Mouse (Mus musculus) forebrain, embryonic 14.5 days (tissue): ENCODE results near the gene Bhlha15. TPM values are rescaled to one million over a fixed set of nuclear protein-coding genes. Genes with fewer than 3 reads are reported as not detected.

Source experiments
- ATAC-seq: fragments of 200-750 bp; cut with Nextera tagmentation; 2 replicates; pipeline ENCODE4 v1.8.0; 2017; ENCODE audit warnings: mild to moderate bottlenecking, moderate library complexity
- DNase-seq: peaks from one replicate; pipeline ENCODE4 v3.0.0-alpha.2; 2015; ENCODE audit warnings: low spot score
- H3K27ac ChIP-seq: fragments of 300-500 bp; sonication (generic); 2 replicates; pipeline ENCODE4 v1.5.1; 2014; ENCODE audit warnings: low read depth, mild to moderate bottlenecking, control low read depth, low read length, moderate library complexity
- H3K27me3 ChIP-seq: fragments of 300-500 bp; sonication (generic); replicated peaks from 2 replicates; pipeline ENCODE4 v1.6.1; 2014; ENCODE audit warnings: low read length, control low read depth, mixed read lengths; ENCODE audit not compliant: control insufficient read depth, insufficient read depth
- H3K36me3 ChIP-seq: fragments of 300-500 bp; sonication (generic); 2 replicates; pipeline ENCODE4 v1.6.1; 2014; ENCODE audit warnings: low read length, control low read depth; ENCODE audit not compliant: control insufficient read depth, insufficient read depth
- H3K4me1 ChIP-seq: fragments of 300-500 bp; sonication (generic); 2 replicates; pipeline ENCODE4 v1.6.1; 2014; ENCODE audit warnings: antibody characterized with exemption, low read length, control low read depth; ENCODE audit not compliant: control insufficient read depth, insufficient read depth
- H3K4me2 ChIP-seq: fragments of 300-500 bp; sonication (generic); 2 replicates; pipeline ENCODE4 v1.6.1; 2014; ENCODE audit warnings: mild to moderate bottlenecking, control low read depth, low read length
- H3K4me3 ChIP-seq: fragments of 300-500 bp; sonication (generic); 2 replicates; pipeline ENCODE4 v1.5.1; 2014; ENCODE audit warnings: low read depth, low read length, control low read depth
- H3K9ac ChIP-seq: fragments of 300-500 bp; sonication (generic); 2 replicates; pipeline ENCODE4 v1.6.1; 2014; ENCODE audit warnings: mild to moderate bottlenecking, low read length, control low read depth, moderate library complexity
- H3K9me3 ChIP-seq: fragments of 300-500 bp; sonication (generic); replicated peaks from 2 replicates; pipeline ENCODE4 v1.6.1; 2016; ENCODE audit warnings: low read length, control low read depth, mixed read lengths; ENCODE audit not compliant: control insufficient read depth
- WGBS: fragments of 180-500 bp; shearing (Covaris S2); extraction: QIAGEN DNeasy Blood & Tissue Kit; methylation state at CpG from one replicate; pipeline ENCODE4 v1.1.7; 2014; 5-methylcytosine and 5-hydroxymethylcytosine counted together
- polyA plus RNA-seq: library from polyadenylated mRNA; unstranded; fragments of >200 nt; fragmentation: Nextera tagmentation; extraction: Ambion mirVana; gene quantifications from 2 replicates; pipeline ENCODE4 v1.2.1, GENCODE M21; 2014

The Bhlha15 gene
- polyA plus RNA-seq, 1 experiment from 2014 or later = 0.06 TPM

DNA sequence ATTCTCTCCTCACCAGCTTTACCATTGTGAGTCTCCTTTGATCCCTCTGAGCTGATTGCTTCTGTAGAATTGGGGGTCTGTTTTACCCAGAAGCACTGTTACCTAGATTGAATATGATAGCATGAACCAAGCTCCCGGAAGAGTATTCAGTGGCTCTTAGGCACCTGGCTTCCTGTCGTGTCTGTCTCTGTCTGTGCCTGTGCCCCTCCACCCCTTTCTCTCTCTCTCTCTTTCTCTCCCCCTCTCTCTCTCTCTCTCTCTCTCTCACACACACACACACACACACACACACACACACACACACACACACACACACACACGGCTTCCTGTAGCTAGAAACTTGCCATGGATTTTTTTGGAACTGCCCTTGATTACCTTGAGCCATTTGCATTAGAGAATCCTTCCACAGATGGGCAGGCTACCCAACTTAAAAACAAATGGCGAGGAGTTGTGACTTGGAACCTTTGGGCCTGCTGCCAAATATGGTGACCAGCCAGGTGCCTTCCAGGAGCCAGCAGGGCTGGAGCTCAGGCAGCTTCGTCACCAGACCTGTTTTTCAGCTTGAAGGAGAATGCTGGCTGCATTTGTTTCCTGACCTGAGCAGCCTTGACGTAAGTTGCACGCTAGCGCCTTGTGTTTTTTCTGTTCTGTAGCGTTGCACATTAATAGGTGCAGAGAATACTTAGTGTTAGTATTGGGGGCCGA, 27.1 kb upstream of the Bhlha15 start:
- Histone ChIP-seq H3K9me3 (no peaks in the 10 kb centered on the region), H3K36me3 (peaks cover 49% of the 10 kb centered on the region), H3K27me3 (no peaks in the 10 kb centered on the region), H3K4me2 (no peak overlapping the region), H3K9ac (no peak overlapping the region), H3K27ac (no peak overlapping the region), H3K4me3 (no peak overlapping the region), H3K4me1 (no peaks in the 10 kb centered on the region)
- no peak for ATAC-seq
- DNase-seq = no peak
- whole genome bisulfite sequencing = 74% methylated on average over 10 of the region's 10 CpGs

DNA sequence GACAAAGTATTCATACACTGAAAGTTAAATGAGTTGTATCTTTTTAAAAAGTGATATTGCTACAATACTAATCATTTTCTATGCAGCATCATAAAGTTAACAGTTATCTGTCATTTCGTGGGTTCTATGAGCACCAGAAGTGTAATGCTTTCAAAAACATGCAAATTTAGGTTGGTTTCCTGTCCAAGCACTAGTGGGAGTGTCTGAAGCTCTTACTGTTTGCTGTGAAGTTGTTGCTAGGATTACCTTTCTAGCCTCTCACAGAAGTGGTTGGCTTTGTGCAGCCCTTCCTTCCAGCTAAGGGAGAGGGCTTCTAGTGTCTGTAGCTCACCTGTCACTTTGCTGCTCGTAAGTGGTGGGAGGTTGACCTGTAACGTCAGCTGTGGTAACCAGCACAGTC, 24.3 kb upstream of the Bhlha15 start:
- no peak for DNase-seq
- Histone ChIP-seq H3K9me3 (no peaks in the 10 kb centered on the region), H3K36me3 (peaks cover 46% of the 10 kb centered on the region), H3K4me3 (no peak overlapping the region), H3K27ac (no peak overlapping the region), H3K4me2 (no peak overlapping the region), H3K27me3 (no peaks in the 10 kb centered on the region), H3K9ac (no peak overlapping the region), H3K4me1 (no peaks in the 10 kb centered on the region; the same call in 1 of the 2 replicates)
- 88% methylated on average over 3 of the region's 3 CpGs for whole genome bisulfite sequencing
- no peak for ATAC-seq

DNA sequence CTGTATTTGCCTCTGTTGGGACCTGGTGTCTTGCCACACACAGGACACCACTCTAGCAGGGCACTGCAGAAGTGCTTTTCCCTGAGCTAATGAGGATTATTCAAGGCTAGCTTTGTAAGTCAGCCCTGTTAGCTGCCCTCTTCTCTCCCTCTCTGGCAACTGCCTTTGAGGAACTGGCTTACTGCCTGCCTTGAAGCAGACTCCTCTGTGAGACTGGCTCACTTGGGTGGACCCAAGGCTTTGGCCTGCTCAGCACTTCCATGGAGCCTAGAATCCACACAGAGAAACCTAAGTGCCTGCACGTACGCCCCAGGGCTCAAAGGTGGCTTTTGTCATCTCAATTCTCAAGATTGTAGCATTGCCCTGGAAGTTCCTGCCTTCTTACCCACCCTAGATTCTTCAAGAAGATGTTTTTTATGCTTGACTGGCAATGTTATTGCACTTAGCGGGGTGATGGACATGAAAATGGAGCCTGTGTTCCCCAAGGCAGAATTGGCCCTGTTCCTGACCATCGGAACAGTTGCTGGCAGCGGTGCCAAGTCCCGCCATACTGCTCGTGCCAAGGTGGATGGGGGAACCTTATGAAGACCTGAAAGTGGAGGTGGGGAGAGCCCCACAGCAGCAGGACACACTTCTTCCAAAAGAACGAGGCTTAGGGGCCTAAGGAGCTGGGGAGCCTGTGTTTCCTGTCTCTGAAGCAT, 20.7 kb upstream of the Bhlha15 start:
- H3K9me3 ChIP-seq = no peaks in the 10 kb centered on the region
- no peaks in the 10 kb centered on the region for H3K27me3 ChIP-seq
- H3K4me1 ChIP-seq = no peaks in the 10 kb centered on the region; the same call in 1 of the 2 replicates
- DNase-seq (peak; percentile 24), ATAC-seq (no peak)
- H3K9ac ChIP-seq = no peak overlapping the region
- H3K4me3 ChIP-seq = no peak overlapping the region
- peaks cover 62% of the 10 kb centered on the region for H3K36me3 ChIP-seq
- WGBS = 70% methylated on average over 8 of the region's 8 CpGs
- no peak overlapping the region for H3K4me2 ChIP-seq
- H3K27ac ChIP-seq = no peak overlapping the region

DNA sequence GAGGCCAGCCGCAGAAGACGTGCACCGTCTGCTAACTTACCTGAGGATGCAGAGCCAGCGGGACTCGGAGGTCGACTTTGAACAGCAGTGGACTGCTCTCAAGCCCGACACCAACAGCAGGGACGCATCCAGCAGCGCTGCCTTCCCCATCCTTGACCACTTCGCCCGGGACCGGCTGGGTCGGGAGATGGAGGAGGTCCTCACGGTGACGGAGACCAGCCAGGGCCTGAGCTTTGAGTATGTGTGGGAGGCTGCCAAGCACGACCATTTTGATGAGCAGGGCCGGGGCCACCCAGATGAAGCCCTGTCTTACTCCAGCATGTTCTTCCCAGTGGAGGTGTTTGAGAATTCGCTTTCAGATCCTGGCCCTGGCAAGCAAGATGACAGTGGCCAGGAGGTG, 16.4 kb upstream of the Bhlha15 start:
- Histone ChIP-seq H3K4me2 (no peak overlapping the region), H3K4me1 (no peaks in the 10 kb centered on the region; the same call in 1 of the 2 replicates), H3K27me3 (no peaks in the 10 kb centered on the region), H3K4me3 (no peak overlapping the region), H3K9me3 (no peaks in the 10 kb centered on the region), H3K9ac (no peak overlapping the region), H3K36me3 (peaks cover 71% of the 10 kb centered on the region), H3K27ac (no peak overlapping the region)
- 96% methylated on average over 18 of the region's 18 CpGs for WGBS
- no peak for DNase-seq
- no peak for ATAC-seq

DNA sequence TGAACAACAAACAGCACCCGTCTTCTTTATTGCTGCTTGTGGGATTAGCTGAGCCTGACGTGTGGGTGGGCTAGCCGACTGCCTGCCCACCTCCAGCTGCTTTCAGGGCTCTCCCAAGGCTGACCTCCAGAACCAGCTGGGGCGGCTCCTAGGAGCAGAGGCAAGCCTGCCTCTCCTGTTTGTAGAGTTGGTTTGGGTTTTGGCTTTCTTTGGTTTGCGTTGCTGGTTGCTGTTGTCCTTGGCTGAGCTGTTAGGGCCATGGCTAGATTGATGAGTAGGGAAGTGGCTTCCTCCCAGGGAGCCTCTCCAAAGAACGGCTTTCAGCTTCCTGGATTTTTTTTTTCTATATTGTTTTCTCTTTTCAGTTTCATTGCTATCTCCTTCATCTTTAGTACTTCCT, 11.9 kb upstream of the Bhlha15 start:
- peaks cover 48% of the 10 kb centered on the region for H3K36me3 ChIP-seq
- H3K4me1 ChIP-seq = no peaks in the 10 kb centered on the region
- no peak overlapping the region for H3K4me2 ChIP-seq
- no peak overlapping the region for H3K9ac ChIP-seq
- ATAC-seq (no peak), DNase-seq (no peak)
- WGBS = 72% methylated on average over 6 of the region's 6 CpGs
- no peaks in the 10 kb centered on the region for H3K9me3 ChIP-seq
- H3K27me3 ChIP-seq = no peaks in the 10 kb centered on the region
- H3K4me3 ChIP-seq = no peak overlapping the region
- no peak overlapping the region for H3K27ac ChIP-seq

DNA sequence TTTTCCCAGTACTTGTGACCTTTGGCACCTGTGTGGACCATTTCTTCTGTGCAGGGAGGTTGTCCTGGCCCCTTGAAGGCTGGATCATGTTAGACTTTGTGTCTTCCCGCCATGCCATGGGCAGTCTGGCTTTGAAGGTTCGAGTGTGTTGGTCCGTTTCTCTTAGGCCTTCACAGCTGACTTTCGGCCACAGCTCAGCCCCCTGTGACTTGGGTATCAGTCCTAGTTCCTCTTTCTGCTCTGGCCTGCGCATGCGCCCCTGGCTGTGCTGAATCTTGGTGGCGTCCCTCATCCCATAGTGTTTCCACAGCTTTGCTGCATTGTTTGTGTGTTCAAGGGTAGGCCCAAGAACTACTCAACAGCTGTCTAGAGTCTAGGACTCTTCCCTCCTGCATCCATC, 8.8 kb upstream of the Bhlha15 start:
- no peaks in the 10 kb centered on the region for H3K9me3 ChIP-seq
- H3K9ac ChIP-seq = no peak overlapping the region
- H3K4me2 ChIP-seq = no peak overlapping the region
- H3K4me3 ChIP-seq = no peak overlapping the region
- H3K4me1 ChIP-seq = no peaks in the 10 kb centered on the region
- DNase-seq (no peak), ATAC-seq (no peak)
- H3K36me3 ChIP-seq = peaks cover 34% of the 10 kb centered on the region
- H3K27ac ChIP-seq = no peak overlapping the region
- 97% methylated on average over 7 of the region's 7 CpGs for WGBS
- no peaks in the 10 kb centered on the region for H3K27me3 ChIP-seq

DNA sequence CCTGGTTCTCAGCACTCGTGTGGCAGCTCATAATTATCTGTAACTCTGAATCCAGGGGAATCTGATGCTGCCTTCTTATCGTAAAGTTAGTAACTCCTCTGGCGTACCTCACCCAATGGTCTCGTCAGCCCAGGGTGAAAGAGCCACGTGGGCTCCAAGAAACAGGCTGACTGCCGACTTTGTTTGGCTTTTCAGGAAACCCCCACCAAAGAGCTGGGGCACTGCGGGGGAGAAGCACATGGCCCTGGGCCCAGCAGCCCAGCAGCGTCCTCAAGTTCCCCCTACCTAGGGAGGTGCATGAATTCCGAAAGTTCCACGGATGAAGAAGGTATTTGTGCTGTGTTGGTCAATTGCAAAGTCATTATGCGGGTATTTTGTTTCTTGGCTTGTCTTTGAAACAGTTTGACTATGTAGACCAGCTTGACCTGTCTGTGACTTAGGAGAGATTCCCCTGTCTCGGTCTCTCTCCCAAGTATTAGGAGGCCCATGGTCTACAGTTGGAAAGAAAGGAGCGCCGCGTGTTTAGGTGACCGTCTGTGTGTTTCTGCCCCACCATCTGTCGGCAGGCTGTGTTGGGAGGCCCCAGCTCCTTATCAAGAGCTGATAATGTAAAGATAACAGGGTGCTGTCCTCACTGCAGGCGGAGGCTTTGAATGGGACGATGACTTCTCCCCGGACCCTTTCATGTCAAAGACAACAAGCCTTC, 7.4 kb upstream of the Bhlha15 start:
- no peak overlapping the region for H3K4me3 ChIP-seq
- no peak overlapping the region for H3K9ac ChIP-seq
- no peaks in the 10 kb centered on the region for H3K4me1 ChIP-seq
- WGBS = 89% methylated on average over 20 of the region's 20 CpGs
- H3K27me3 ChIP-seq = no peaks in the 10 kb centered on the region
- no peaks in the 10 kb centered on the region for H3K9me3 ChIP-seq
- DNase-seq = no peak
- no peak for ATAC-seq
- peaks cover 32% of the 10 kb centered on the region for H3K36me3 ChIP-seq
- H3K4me2 ChIP-seq = no peak overlapping the region
- H3K27ac ChIP-seq = no peak overlapping the region

DNA sequence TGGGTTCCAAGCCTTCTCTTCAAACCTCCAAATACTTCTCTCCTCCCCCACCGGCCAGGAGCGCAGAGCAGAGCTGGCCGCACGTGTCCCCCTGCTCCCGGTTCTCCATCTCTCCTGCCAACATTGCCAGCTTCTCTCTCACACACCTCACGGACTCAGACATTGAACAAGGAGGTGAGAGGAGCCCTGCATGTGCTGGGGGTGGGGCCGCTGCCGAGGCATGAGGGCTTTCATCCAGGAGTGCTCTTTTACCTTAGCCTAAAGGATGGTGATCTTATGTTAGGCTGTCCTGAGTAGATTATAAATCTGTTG, 6.9 kb upstream of the Bhlha15 start:
- ATAC-seq (no peak), DNase-seq (no peak)
- Histone ChIP-seq H3K9ac (no peak overlapping the region), H3K4me3 (no peak overlapping the region), H3K4me2 (no peak overlapping the region), H3K36me3 (peaks cover 32% of the 10 kb centered on the region), H3K27ac (no peak overlapping the region), H3K27me3 (no peaks in the 10 kb centered on the region), H3K4me1 (no peaks in the 10 kb centered on the region), H3K9me3 (no peaks in the 10 kb centered on the region)
- 78% methylated on average over 8 of the region's 8 CpGs for WGBS
